Mouse (Mus musculus) retina, embryonic 14.5 days (tissue): Measurements from ENCODE around the gene Astn1.

ENCODE experiments used
- DNase-seq: peaks from one replicate; pipeline ENCODE4 v3.0.0-alpha.2; 2015; ENCODE audit warnings: low spot score

The Astn1 gene

DNA sequence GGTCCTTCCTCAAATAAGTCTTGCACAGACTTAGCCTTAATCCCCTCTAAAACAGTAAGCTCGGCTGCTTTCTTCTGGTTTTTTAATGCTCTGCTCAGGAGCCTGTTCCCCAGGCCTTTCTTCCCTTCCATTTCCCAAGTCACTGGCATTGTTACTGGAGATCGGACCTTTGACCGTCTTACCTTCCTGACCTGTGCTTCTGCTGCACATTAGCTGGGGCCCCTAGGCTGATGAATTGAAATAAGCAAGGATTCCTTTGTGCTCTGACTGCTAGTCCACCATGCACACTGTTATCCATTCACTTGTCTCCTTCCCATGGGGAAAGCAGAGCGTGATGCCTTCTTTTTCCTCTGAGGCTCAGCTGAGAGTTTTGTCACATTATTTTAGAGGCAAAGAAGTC is 255.9 kb downstream of the Astn1 start:
- no peak for DNase-seq

GRCm38 (mm10) chr1:158632935-158633334 is 270.9 kb downstream of the Astn1 start:
- DNase-seq: no peak

- no peak for DNase-seq
These were observed 271.4 kb downstream of the Astn1 start for GRCm38 (mm10) chr1:158633441-158633840.

GRCm38 (mm10) chr1:158641306-158641705 is 279.2 kb downstream of the Astn1 start:
- DNase-seq: no peak

GRCm38 (mm10) chr1:158642247-158642646 is 280.2 kb downstream of the Astn1 start:
- DNase-seq: no peak

- no peak for DNase-seq
These were observed 290.7 kb downstream of the Astn1 start for GRCm38 (mm10) chr1:158652799-158653198.

DNA sequence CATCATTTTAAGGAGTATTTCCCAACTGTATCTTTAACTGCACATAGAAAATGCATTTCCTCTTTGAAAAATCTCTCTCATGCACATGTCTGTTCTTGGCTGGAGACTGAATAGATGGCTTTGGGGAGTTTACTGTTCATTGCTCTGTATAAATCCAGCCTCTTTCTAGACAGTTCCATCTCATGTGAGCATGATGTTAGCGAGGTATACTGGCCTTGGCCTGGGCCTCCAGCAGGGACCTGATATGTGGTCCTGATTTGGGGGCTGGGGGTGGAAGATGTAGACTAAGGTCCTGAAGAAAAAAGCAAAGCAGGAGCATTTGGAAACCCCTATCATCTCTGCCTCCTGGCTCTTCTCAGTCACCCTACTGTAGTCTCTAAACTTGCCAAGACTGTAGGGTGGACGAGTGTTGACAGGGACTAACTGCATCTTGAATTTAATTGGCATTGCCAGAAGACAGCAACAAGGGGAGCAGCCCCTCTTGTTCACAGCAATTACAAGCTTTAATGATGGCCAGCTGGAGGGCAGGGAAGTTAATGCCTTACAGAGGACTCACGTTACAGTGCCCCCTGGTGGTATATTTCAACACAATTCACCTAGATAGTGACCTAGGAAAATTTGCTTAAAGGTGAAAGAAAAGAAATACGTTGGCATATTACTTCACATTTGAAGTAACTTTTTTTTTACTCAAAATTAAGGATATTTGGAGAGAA is 291.9 kb downstream of the Astn1 start:
- DNase-seq: peak; percentile 91

- peak; percentile 84 for DNase-seq
These were observed 292.6 kb downstream of the Astn1 start for GRCm38 (mm10) chr1:158654571-158655205.

GRCm38 (mm10) chr1:158656986-158657385 is 294.9 kb downstream of the Astn1 start:
- no peak for DNase-seq

DNA sequence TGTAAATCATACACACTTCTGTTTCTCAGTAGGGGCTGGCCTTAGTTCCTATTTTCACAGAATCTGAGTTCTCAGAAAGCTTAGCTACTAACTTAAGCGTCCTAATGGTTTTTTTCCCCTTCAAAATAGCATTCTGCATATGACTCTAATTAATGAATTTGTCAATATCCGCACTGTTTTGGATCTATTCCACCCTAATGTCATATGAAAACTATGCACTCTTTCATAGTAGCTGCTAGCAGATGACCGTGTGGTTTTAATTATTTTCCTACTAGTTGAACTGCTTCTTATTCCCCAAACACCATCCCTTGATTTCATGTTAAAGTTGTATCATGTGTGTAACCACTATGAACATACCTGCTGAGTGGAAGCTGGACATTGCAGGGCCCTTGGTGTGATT is 303.9 kb downstream of the Astn1 start:
- no peak for DNase-seq

GRCm38 (mm10) chr1:158669971-158670592 is 308.0 kb downstream of the Astn1 start:
- DNase-seq: peak; percentile 81

DNA sequence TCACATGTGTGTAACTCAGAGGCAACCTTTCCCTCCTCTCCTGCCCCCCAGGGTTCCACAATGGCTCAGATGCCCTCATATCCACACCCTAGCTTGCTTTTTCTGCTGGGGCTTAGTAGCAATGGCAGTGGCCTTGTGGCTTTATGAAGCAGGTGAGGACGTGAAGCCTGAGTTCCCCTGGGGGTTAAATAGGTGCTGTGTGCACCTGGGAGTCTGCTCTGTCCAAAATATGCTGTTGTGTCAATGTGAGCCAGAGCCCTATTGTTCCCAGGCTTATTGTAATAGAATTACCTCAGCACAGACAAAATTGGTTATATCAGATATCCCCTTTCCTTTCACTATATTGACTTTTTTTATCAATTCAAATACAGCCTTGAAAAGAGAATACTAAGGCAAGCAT is 325.7 kb downstream of the Astn1 start:
- no peak for DNase-seq

GRCm38 (mm10) chr1:158697423-158697822 is 335.4 kb downstream of the Astn1 start:
- no peak for DNase-seq

- DNase-seq: no peak
These were observed 335.9 kb downstream of the Astn1 start for GRCm38 (mm10) chr1:158697859-158698569.

GRCm38 (mm10) chr1:158699276-158699675 is 337.2 kb downstream of the Astn1 start:
- DNase-seq: no peak

GRCm38 (mm10) chr1:158700147-158700546 is 338.1 kb downstream of the Astn1 start:
- no peak for DNase-seq

GRCm38 (mm10) chr1:158701336-158701735 is 339.3 kb downstream of the Astn1 start:
- no peak for DNase-seq

- DNase-seq: peak; percentile 43
These were observed 351.4 kb downstream of the Astn1 start for GRCm38 (mm10) chr1:158713301-158714095.

GRCm38 (mm10) chr1:158732868-158733496 is 370.9 kb downstream of the Astn1 start:
- DNase-seq: no peak

- no peak for DNase-seq
These were observed 377.3 kb downstream of the Astn1 start for GRCm38 (mm10) chr1:158739132-158739919.
